Mouse (Mus musculus): ENCODE measurements around the gene Fam19a2.

The Fam19a2 gene

DNA sequence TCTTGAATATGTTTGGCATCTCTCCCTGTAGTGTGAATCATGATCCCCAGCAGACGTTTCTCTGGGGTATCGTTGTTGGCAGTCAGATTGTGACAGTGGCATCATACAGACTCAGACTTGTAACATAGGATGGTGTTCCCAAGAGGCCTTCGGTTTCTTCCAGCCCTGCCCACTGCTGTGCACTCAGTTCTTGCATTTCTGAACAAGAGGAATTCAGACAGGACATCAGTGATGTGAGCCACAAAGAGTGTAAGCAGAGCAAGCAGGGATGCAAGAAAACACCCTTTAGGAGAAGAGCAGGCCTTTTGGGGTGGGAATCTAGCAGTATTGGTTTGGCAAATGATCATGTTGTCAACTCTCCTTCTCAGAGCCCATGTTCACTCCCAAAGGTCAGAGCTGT, 489.0 kb downstream of the Fam19a2 start:
- no peak for DNase-seq

DNA sequence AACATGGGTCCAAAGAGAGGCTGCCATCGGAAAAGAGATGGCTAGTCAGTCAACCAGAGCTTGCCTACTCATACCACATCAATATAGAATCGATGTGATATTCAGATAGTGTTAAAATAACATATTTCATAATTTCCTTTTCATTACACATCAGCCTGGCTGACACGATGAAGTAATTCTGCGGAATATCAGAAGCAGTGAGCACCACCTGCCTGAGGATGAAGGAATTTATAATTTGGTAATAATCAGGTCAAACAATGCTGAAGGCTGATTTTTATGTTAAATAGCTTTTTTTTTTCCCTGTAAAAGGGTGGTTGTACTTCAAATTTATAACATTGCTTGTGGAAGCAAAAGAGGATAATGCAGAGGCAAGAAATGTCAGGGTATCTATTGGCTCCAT, 490.2 kb downstream of the Fam19a2 start:
- DNase-seq, result no peak

DNA sequence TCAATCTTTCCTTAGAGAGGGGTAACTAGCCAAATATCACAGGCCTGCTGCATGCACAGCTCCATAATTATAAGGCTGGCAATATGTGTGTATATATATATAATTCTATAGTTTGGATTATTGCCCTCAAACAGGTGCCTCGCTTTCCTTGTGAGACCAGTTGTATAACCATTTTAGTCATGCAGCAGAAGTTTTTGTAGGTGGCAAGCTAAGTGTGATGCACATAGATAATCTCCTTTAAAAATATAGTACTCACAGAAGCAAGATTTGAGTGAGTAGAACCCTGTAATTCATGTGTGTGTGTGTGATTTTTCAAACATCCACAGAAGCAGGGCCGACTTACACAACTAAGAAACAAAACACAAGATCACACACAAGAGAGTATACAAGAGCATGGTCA, 525.6 kb downstream of the Fam19a2 start:
- peak; percentile 7 for DNase-seq
